Mouse (Mus musculus) megakaryocyte, embryonic 14.5 days (primary cell): ENCODE results near the gene Cog1.

ENCODE experiments used
- FLI1 ChIP-seq: IDR thresholded peaks from 2 replicates; pipeline ENCODE4 v1.6.1; 2012; ENCODE audit warnings: low read length, inconsistent platforms, mixed read lengths
- GATA1 ChIP-seq: IDR thresholded peaks from 3 replicates; pipeline ENCODE4 v1.6.1; 2012; ENCODE audit warnings: mixed read lengths, low read length, inconsistent platforms, borderline replicate concordance

- TF ChIP-seq GATA1 (no peak), FLI1 (no peak)
These were observed 12.9 kb downstream of the Cog1 start for GRCm38 (mm10) chr11:113661835-113662351.
